Mouse (Mus musculus) gastrocnemius, postnatal 4 days (tissue): ENCODE measurements at regions not wholly inside any gene's neighbourhood (a gene's known extent, or its start where the extent isn't known, plus 50 kb on each side); places are given as distances from the start of the nearest gene placed in this dataset.

Source experiments
- DNase-seq, 2 experiments: peaks; one replicate each; pipeline ENCODE4 v3.0.0; 2021 to 2022; ENCODE audit warnings: low spot score in 2 of 2, mixed read lengths in 2 of 2

DNA sequence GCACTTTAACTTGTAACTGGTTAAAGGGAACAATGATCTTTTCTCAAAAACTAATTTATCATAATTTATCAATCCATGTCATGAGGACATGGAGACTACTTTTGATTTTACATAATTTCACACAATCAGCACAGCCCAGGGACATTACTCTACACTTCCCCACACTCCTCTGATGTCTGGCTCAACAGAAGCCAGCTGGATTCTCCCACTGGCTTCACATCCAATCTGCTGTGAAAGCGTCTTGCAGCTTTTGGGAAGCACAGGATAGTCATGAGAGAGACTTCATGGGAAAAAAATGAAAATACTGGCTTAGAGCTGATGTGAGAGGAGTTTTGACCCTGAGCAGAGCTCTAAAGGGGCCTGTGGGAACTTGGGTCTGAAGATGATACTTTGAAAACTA, 61.7 kb upstream of the Hrasls start:
- no peak for DNase-seq

DNA sequence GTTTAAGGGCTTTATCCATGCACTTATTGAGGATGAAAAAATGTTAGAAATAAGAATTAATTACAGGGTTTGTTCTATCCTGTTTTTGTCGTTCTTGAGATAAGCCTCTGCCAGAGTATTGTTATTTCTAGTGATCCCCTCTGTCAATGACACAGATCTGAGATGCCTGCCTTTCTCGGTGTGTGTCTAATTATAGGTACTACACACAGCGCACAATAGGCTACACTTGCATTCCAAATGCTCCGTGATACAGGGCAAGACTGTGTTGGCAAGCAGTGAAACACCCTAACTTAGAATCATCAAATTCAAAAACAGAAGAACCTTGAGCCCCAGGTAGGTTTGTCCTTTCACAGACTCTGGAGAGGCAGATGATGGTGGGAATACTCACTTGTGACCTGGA, 90.3 kb upstream of the Hrasls start:
- no peak for DNase-seq

DNA sequence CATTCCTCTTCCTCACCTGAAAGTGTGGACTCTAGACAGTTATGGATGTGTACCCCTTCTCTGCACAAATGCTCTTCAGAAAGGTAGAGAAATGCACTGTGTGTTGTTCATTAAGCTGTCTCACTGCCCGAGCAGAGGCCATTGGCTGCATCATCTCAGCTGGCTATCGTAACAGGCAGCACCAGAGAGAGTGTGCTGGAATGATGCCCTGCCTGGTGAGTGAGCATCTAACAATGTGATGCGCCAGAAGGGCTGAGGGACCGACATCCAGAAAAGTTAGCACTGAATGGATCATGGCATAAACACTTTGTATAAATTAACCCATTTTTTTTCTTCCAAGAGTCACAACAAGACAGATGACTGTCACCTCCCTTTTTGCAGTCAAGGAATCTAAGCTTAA, 112.7 kb upstream of the Hrasls start:
- no peak for DNase-seq

DNA sequence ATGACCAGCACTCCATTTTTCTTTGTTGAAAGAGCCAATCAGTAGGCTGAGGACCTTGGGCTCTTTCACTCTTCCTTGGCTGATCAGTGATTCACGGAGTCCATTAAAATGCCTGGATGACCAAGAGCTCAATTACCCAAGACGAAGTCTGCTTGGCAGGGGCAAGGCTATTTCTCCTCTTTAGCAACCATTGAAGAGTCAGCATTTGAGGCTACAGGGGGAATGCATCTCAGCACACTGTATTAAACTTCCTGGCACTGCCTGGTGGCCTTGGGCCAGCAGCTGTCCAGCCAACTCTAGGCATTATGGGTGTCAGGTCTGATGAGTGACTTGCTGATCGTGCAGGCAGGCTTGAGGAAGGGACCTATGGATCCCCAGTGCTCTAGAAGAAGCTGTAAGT, 136.5 kb upstream of the Mb21d2 start:
- no peak for DNase-seq

DNA sequence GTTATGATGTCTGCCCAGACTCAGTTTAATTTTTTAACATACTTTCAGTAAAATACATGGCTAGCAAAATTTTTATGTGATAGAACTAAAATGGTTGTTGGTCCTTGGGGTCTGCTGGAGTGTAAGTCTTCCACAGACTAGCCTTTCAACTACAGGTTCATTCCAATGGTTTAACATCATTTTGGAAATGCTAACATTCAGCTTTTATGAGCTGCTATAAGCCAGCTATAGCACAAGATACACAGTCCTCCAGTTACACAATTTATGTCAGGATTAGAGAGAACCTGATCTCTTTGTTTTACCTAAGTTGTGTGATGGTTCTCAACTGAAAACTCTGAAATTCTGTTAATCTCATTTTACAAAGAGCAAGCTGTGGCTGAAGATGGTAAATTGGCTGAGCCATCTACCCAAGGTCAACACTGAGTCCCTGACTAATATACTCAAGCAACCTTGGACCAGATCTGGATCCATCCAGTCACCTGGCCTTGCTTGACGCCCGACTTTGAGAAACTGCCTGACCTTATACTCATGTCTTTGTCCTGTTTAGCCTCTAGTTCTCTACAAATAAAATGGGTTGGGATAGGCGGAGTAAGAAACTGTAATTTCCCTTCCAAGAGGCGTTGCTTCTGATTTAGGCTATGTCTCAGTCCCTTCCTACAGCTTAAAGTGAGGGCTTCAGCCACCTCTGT, 135.8 kb upstream of the Mb21d2 start:
- DNase-seq = no peak

DNA sequence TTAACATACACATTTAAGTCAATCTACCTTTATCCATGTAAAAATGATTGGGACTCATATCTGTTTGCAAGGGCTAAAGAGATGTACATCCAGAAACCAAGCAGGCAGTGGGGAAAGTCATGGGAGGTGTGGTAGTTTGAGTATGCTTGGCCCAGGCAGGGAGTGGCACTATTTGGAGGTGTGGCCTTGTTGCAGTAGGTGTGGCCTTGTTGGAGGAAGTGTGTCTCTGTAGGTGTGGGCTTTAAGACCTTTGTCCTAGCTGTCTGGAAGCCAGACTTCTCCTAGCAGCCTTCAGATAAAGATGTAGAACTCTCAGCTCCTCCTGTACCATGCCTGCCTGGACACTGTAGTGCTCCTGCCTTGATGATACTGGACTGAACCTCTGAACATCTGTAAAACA, 133.9 kb upstream of the Mb21d2 start:
- DNase-seq = no peak

DNA sequence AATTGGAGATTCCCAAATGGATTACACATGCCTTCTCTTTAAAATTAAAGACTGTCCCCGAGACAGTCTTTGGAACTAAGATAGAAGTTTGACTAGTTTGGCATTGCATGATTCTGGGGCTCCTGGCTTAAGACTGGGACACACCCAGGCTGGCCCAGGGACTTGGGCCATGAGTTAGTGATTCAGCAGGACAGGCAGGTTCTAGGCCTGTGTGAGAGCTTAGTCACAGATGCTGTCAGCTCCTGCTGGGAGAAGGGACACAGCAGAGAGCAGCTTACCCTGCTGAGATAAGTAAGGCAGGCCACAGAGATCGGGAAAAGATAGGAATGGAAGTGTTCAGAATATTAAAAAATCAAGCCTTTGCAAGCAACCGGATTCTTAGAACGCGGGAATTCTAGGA, 127.6 kb upstream of the Mb21d2 start:
- DNase-seq = no peak

DNA sequence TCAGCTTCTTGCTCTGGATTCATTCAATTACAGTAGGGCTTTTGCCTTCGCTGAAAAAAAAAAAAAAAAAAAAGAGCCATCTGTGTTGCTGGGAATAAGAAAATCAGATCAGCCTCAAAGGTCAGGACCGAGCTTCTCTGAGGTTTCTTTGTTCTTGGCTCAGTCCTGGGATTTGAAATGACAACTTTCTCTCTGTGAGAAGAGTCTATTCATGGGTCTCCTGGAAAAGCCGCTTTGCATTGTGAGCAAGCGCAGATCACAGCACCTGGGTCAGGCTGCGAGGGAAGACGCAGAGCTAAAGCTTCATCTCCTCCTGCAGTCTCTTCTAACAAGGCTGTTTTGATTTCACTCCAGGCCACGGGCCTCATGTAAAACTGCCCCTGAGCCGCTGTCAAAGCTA, 125.0 kb upstream of the Mb21d2 start:
- no peak for DNase-seq

DNA sequence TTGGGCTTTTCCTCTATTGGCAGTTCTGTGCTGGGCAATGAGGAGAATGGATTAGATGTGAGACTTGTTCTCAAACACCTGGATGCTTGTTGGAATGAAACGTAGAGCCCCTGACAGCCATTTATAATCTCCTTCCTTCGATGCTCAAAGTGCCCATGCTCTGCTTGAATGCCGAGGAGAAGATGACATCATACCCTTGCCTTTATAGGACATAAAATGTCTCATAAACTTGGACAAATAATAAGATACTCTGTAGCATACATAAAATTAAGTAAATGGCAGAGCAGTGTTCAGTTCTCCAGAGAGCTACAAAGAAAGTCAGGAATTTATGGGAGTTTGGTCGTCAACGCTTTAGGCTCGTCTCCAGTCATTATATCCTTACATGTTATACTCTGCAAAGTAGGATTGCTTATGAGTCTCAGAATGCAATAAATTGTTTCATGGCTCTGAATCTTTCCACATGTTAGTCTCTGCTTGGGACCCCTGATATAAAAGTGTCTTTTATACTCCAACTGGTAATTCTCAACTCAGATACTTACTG, 117.0 kb upstream of the Mb21d2 start:
- DNase-seq = no peak

DNA sequence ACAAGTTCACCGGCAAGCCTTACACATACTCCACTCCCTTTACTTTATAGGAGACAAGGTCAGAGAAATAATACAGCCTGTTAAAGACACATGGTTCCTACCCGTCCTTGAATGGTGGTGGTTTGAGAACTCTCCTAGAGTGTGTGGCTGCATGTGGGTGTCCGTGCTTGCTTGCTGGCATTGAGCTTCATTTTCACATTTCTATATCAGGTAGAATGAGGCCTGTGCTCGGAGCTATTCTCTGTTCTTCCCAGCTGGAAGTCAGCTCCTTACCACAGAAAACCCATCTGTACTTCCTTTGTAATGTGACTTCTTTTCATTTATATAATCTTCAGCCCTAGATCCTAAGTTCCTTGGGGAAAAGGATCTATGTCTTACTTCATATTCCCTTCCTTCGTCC, 106.0 kb upstream of the Mb21d2 start:
- no peak for DNase-seq

DNA sequence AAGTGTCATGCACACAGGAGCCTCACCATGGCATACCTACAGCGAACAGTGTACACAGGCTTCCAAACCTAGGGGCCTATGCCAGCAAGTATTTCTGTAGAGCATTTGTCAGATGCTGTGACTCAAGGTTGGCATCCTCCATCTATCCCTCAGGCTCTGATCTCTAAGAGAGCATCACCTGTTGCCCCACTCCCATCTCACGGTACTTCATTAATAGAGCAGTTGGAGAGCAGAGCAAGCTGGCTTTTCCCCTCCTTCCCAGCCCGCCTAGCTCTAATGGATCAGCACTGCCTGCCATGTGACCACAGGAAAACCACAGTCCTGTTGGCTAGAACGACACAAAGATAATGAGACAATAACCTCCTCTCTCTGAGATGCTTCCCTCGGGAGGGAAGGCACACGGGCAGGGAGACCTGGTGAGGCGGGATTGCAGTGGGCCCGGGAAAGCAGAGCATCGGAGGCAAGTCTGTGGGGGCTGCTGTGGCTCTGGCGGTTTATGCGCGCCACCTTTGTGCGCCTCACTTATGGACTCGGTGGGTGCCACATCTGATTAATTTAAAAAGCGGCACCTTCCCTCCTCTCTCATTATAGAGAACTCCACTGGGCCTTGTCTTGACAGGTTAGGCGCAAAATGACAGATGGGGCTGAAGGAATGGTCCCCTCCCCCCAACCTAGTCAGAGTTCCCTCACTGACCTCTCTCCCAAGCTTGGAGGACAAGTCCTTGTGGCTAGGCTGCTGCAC, 104.8 kb upstream of the Mb21d2 start:
- DNase-seq = no peak

DNA sequence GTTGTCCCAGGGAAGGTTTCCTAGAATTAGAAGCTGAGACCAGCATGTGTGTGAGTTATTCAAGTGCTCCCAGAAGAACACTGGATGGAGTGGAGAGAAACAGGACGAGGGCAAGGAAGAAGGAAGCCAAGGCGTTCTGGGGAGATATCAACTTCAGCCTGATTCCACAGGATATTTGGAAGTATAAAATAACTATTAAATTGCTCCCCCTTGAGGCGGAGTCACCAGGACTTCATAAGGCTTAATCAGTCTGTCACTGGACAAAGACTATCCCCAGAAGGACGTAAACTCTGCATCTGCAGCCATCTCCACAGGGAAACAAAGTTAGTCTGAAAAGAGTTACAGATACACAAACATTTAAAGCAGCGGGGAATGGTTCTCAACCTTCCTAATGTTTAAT, 103.9 kb upstream of the Mb21d2 start:
- DNase-seq = no peak

DNA sequence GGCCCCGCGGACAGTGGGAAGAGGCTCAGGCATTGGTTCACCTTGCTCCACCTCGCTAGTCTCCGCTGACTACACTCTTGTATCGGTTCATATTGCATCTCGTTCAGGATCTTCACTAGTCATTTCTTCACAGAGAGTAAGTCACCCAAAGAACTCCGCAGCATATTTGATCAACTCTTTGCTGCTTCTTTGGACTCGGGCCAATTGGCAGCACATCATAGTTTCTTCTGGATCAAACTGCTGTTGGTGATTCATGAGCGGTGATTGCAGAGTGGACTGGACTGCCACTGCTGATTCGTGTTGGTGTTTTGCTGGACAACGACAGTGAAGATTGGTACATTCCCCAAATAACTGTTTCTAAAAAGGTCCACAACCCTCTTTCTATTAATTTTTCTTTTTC, 98.4 kb upstream of the Mb21d2 start:
- no peak for DNase-seq

DNA sequence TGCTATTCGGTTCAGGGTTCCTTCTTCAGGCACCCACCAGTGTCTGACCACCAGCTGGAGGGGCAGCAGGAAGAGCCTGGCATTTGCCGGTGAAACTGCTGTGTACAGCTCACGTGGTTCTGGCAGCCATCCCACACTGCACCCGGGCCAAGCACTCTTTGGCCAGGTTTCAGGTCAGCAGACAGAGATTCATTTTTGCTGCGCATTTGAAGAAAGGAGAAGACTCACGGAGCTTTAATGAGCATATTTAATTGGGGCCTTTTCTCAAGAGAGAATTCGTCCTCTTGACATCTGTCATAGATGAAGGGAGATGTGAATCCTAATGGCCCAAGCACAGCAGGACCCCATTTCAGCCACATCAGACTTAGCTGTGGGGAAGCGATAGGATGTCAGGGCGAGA, 71.8 kb upstream of the Mb21d2 start:
- peak in 1 of 2 experiments; percentile 18 for DNase-seq

DNA sequence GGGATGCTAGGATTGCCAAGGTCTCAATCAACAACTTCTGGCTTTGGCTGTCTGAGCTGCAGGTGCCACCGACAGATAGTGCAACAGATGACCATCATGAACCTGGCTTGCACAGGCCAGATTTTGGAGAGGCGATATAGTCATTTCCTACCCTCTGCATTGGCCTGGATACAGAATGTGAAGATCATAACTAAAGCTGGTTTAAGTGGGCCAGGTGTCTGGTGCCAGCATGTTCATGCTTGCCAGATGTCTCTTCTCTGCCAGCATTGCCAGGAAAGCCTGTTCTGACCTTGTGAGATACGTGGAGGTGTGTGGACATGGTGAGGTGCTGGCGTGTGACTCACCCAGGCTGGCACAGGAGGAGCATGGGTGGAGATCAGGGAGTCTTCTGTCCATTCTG, 70.2 kb upstream of the Mb21d2 start:
- DNase-seq = no peak

DNA sequence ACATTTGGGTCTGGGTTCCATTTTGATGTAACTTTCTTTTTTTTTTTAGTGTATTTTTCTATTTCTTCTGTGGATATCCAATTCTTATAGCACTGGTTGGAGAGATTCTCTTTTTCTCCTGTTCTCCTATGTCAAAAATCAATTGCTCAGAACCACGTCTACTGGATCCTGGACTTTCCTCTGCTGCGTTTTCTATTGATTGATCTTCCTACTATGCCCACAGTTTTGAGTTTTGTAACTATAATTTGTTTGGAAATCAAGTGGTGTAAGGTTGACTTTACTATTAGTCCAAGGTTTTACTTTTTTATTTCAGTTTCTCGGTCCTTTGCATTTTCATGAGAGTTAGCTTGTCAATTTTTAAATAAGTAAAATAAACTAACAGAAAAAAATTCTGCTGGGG, 67.2 kb upstream of the Mb21d2 start:
- DNase-seq = no peak

DNA sequence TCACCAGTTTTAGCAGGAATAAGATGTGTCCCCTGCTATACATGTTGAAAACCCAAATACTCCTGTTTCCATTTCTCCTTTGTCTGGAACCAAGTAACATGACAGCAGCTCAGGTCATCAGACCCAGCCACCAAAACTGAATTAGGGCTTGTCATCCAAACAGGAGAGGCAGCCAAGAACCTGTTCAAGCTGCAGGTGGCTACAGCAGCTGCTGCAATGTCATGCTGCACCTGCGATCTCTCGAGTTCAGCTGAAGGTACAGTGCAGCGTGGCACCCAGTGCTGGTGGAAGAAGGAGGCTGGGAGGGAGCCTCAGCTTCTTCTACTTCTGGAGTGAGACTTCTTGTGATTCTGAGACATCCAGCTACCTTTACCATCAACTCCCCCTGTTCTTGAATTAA, 61.2 kb upstream of the Mb21d2 start:
- DNase-seq = no peak

DNA sequence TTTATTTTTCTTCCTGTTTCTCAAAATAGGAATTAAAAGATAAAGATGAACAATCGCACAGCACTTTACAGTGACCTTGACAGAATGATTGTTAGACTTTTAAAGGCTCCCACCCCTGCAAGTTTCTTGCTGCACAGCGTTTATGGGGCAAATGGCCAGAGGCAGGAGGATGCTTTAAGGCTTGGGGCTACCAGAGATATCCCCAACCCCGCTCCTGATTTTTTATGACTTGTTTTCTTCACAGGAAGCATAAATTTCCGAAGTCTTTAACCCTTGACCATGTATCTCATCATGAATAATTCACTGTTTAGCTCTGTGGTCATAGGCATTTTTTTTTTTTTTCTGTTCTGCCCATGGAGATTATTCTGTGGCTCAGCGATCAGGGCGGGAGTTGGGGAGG, 55.5 kb upstream of the Mb21d2 start:
- no peak for DNase-seq

DNA sequence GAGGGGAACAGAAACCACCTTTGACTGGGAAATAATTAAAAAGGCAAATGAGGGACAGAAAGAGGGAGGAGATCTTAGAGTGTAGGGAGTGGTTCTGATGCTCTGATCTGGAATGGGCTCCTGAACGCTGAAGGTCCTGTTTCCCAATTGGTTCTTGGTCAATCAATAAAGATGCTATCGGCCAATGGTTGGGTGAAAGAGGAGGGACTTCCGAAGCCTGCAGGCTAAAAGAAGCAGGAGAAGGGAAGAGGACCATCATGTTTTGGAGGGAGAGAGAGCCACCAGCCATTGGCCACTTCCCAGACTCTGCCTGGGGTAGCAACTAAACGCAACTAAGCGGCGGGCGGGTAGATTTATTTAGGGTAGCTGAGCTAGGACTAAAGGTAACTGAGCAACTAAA, 53.4 kb upstream of the Mb21d2 start:
- DNase-seq = no peak
